Mouse (Mus musculus) cortical plate, adult 2 months (tissue): ENCODE results near the gene Gkn2.

Experiments used
- CTCF ChIP-seq: fragments of 200-500 bp; IDR thresholded peaks from 2 replicates; pipeline ENCODE4 v1.5.1; 2011; ENCODE audit warnings: mild to moderate bottlenecking, control low read depth, low read length; ENCODE audit not compliant: insufficient read depth; ENCODE audit errors: extremely low read depth
- POLR2A ChIP-seq: fragments of 200-500 bp; IDR thresholded peaks from 2 replicates; pipeline ENCODE4 v1.6.1; 2011; ENCODE audit warnings: mild to moderate bottlenecking, low read length, control low read depth; ENCODE audit not compliant: insufficient read depth; ENCODE audit errors: extremely low read depth

- TF ChIP-seq CTCF (peak; percentile 65), POLR2A (no peak)
Measured at GRCm38 (mm10) chr6:87323381-87323780, 49.8 kb upstream of the Gkn2 start.
